Mouse (Mus musculus) heart, embryonic 11.5 days (tissue): Measurements from ENCODE around the gene Nt5c3b. TPM values are rescaled to one million over a fixed set of nuclear protein-coding genes. Genes with fewer than 3 reads are reported as not detected.

Experiments used
- ATAC-seq: fragments of 200-750 bp; cut with Nextera tagmentation; replicated peaks from 2 replicates; pipeline ENCODE4 v1.8.0; 2017; ENCODE audit warnings: moderate library complexity; ENCODE audit not compliant: insufficient number of reproducible peaks, low FRiP score, low TSS enrichment
- H3K27ac ChIP-seq: fragments of 300-500 bp; sonication (generic); 2 replicates; pipeline ENCODE4 v1.5.1; 2014; ENCODE audit warnings: mild to moderate bottlenecking, low read depth, low read length
- H3K27me3 ChIP-seq: fragments of 300-500 bp; sonication (generic); 2 replicates; pipeline ENCODE4 v1.6.1; 2014; ENCODE audit warnings: mild to moderate bottlenecking, low read length, mixed read lengths; ENCODE audit not compliant: control insufficient read depth, insufficient read depth
- H3K36me3 ChIP-seq: fragments of 300-500 bp; sonication (generic); 2 replicates; pipeline ENCODE4 v1.6.1; 2014; ENCODE audit warnings: mild to moderate bottlenecking, low read length, moderate library complexity, mixed read lengths; ENCODE audit not compliant: control insufficient read depth, insufficient read depth
- H3K4me1 ChIP-seq: fragments of 300-500 bp; sonication (generic); 2 replicates; pipeline ENCODE4 v1.6.1; 2014; ENCODE audit warnings: low read length; ENCODE audit not compliant: control insufficient read depth, insufficient read depth
- H3K4me2 ChIP-seq: fragments of 300-500 bp; sonication (generic); 2 replicates; pipeline ENCODE4 v1.6.1; 2014; ENCODE audit warnings: mild to moderate bottlenecking, moderate library complexity
- H3K4me3 ChIP-seq: fragments of 300-500 bp; sonication (generic); 2 replicates; pipeline ENCODE4 v1.5.1; 2014; ENCODE audit warnings: low read depth, low read length
- H3K9ac ChIP-seq: fragments of 300-500 bp; sonication (generic); 2 replicates; pipeline ENCODE4 v1.6.1; 2014; ENCODE audit warnings: mild to moderate bottlenecking, low read depth, low read length, moderate library complexity
- H3K9me3 ChIP-seq: fragments of 300-500 bp; sonication (generic); replicated peaks from 2 replicates; pipeline ENCODE4 v1.6.1; 2016; ENCODE audit warnings: low read length; ENCODE audit not compliant: control insufficient read depth
- WGBS: fragments of 180-500 bp; shearing (Covaris S2); extraction: QIAGEN DNeasy Blood & Tissue Kit; methylation state at CpG from one replicate; pipeline ENCODE4 v1.1.7; 2014; ENCODE audit not compliant: insufficient replicate concordance; 5-methylcytosine and 5-hydroxymethylcytosine counted together
- polyA plus RNA-seq: library from polyadenylated mRNA; unstranded; fragments of >200 nt; fragmentation: Nextera tagmentation; extraction: Ambion mirVana; gene quantifications from 2 replicates; pipeline ENCODE4 v1.2.1, GENCODE M21; 2014

Gene Nt5c3b
- polyA plus RNA-seq, result 98.8 and 111 TPM in 2 replicates

- Histone ChIP-seq H3K9me3 (no peaks in the 10 kb centered on the region), H3K9ac (peak within 1 kb of the TSS; percentile 77), H3K4me1 (peaks cover 8% of the 10 kb centered on the region), H3K27me3 (no peaks in the 10 kb centered on the region), H3K4me3 (peak within 1 kb of the TSS; percentile 66), H3K27ac (0 out of 2 replicates have a peak within 1 kb of the TSS, but pooled peaks have one; percentile 8), H3K4me2 (peak within 1 kb of the TSS; percentile 67), H3K36me3 (peaks cover 9% of the 10 kb centered on the region)
- 77% methylated on average over 8 of the region's 8 CpGs for WGBS
- ATAC-seq, result no peak
Observed at GRCm38 (mm10) chr11:100441797-100442196, at the start of gene Nt5c3b, which contains the start of gene Klhl10. Nt5c3b (minus strand) TSS chr11:100441808. Klhl10 (plus strand) TSS chr11:100441917.

GRCm38 (mm10) chr11:100490951-100491350 is 49.3 kb upstream of the Nt5c3b start:
- Histone ChIP-seq H3K27ac (no peak overlapping the region), H3K4me2 (no peak overlapping the region), H3K4me1 (no peaks in the 10 kb centered on the region), H3K9ac (no peak overlapping the region), H3K9me3 (no peaks in the 10 kb centered on the region), H3K4me3 (no peak overlapping the region), H3K27me3 (no peaks in the 10 kb centered on the region), H3K36me3 (peaks cover 45% of the 10 kb centered on the region)
- ATAC-seq, result no peak
- WGBS, result 90% methylated on average over 6 of the region's 6 CpGs

DNA sequence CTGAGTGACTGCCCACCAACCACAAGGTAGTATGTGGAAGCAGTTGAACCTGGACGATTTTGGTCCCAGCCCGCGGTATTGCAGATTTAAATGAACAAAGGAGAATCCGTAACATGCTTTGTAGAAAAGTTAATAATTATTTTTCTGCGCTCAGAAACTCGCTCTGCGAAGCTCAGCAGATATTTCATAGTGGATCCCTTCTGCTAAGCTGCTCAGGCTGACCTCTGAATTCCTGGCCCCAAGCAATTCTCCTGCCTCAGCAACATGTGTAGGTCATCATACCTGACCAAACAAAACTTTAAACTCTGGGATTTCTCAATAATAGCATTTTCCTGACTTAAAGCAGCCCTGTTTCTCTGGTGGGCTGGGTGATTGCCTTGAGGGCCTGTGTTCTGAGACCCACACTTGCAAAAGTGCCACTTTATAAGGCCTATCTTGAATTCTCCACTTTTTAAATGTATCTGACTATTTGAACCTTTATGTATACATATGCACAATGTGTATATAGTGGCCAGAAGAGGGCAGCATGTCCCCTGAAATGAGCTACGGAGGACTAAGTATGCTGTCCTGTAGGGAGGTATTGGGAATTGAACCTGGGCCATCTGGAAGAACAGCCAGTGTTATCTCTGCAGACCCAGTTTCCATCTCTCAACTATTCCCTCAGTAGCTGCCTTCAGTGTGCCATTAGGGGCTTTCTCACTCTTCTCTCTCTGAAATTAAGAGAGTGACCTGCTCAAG is 44.4 kb upstream of the Nt5c3b start:
- Histone ChIP-seq H3K4me3 (no peak overlapping the region), H3K4me1 (no peaks in the 10 kb centered on the region), H3K36me3 (peaks cover 34% of the 10 kb centered on the region), H3K4me2 (no peak overlapping the region), H3K27ac (no peak overlapping the region), H3K27me3 (no peaks in the 10 kb centered on the region), H3K9me3 (no peaks in the 10 kb centered on the region), H3K9ac (no peak overlapping the region)
- 88% methylated on average over 8 of the region's 8 CpGs for WGBS
- no peak for ATAC-seq

- 94% methylated on average over 3 of the region's 3 CpGs for WGBS
- H3K4me2 ChIP-seq, result no peak overlapping the region
- no peak overlapping the region for H3K9ac ChIP-seq
- no peaks in the 10 kb centered on the region for H3K27me3 ChIP-seq
- H3K4me3 ChIP-seq, result no peak overlapping the region
- H3K9me3 ChIP-seq, result no peaks in the 10 kb centered on the region
- no peak overlapping the region for H3K27ac ChIP-seq
- H3K36me3 ChIP-seq, result peaks cover 34% of the 10 kb centered on the region
- ATAC-seq, result no peak
- no peaks in the 10 kb centered on the region for H3K4me1 ChIP-seq
Observed at GRCm38 (mm10) chr11:100484461-100484860, 42.9 kb upstream of the Nt5c3b start.

GRCm38 (mm10) chr11:100479152-100479551 is 37.5 kb upstream of the Nt5c3b start:
- H3K4me2 ChIP-seq, result no peak overlapping the region
- H3K27me3 ChIP-seq, result no peaks in the 10 kb centered on the region
- peaks cover 31% of the 10 kb centered on the region for H3K36me3 ChIP-seq
- 58% methylated on average over 7 of the region's 7 CpGs for WGBS
- no peak overlapping the region for H3K9ac ChIP-seq
- H3K4me1 ChIP-seq, result no peaks in the 10 kb centered on the region
- H3K4me3 ChIP-seq, result no peak overlapping the region
- ATAC-seq, result no peak
- H3K9me3 ChIP-seq, result no peaks in the 10 kb centered on the region
- no peak overlapping the region for H3K27ac ChIP-seq

- Histone ChIP-seq H3K4me1 (peaks cover 4% of the 10 kb centered on the region; the same call in 1 of the 2 replicates), H3K36me3 (peaks cover 12% of the 10 kb centered on the region), H3K27ac (no peak overlapping the region)
Observed at GRCm38 (mm10) chr11:100476281-100476680, 34.7 kb upstream of the Nt5c3b start.

DNA sequence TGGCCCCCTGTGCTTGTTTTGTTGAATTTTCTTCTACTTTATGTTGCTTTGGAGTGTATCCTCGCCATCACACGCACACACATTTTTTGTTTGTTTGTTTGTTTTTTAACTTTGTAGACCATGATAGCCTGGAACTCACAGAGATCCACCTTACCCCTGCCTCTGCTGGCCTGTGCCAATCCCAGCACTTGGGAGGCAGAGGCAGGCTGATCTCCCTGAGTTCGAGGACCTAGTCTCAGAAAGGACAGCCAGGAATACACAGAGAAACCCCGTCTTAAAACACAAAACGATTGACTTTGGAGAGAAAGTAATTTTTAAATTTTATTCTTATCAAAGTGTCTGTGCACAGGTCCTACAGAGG is 31.3 kb upstream of the Nt5c3b start:
- ATAC-seq, result no peak
- Histone ChIP-seq H3K9ac (peak overlapping the region; percentile 49; the same call in 1 of the 2 replicates), H3K27me3 (no peaks in the 10 kb centered on the region), H3K36me3 (peaks cover 5% of the 10 kb centered on the region; the same call in 1 of the 2 replicates), H3K9me3 (no peaks in the 10 kb centered on the region), H3K27ac (no peak overlapping the region), H3K4me3 (peak overlapping the region; percentile 97), H3K4me1 (peaks cover 17% of the 10 kb centered on the region), H3K4me2 (peak overlapping the region; percentile 97; the same call in 1 of the 2 replicates)
- WGBS, result 29% methylated on average over 5 of the region's 5 CpGs

More at GRCm38 (mm10) chr11:100476281-100476680, 34.7 kb upstream of the Nt5c3b start:
- H3K9me3 ChIP-seq, result no peaks in the 10 kb centered on the region
- H3K27me3 ChIP-seq, result no peaks in the 10 kb centered on the region
- ATAC-seq, result no peak
- 83% methylated on average over 5 of the region's 5 CpGs for WGBS
- no peak overlapping the region for H3K4me3 ChIP-seq
- no peak overlapping the region for H3K4me2 ChIP-seq
- H3K9ac ChIP-seq, result no peak overlapping the region

GRCm38 (mm10) chr11:100472197-100472934 is 30.8 kb upstream of the Nt5c3b start, which contains the start of gene Klhl11:
Klhl11 (minus strand) TSS chr11:100472741.
- H3K4me2 ChIP-seq, result peak within 1 kb of the TSS; percentile 97
- no peaks in the 10 kb centered on the region for H3K27me3 ChIP-seq

More at GRCm38 (mm10) chr11:100472197-100472934, 30.8 kb upstream of the Nt5c3b start, which contains the start of gene Klhl11:
- peak; percentile 82 for ATAC-seq
- Histone ChIP-seq H3K9me3 (no peaks in the 10 kb centered on the region), H3K27ac (peak within 1 kb of the TSS; percentile 38), H3K9ac (peak within 1 kb of the TSS; percentile 94), H3K4me1 (peaks cover 17% of the 10 kb centered on the region), H3K4me3 (peak within 1 kb of the TSS; percentile 97), H3K36me3 (peaks cover 5% of the 10 kb centered on the region; the same call in 1 of the 2 replicates)
- under 1% methylated on average over 83 of the region's 83 CpGs for WGBS
